Mouse (Mus musculus) liver, postnatal 0 days (tissue): Measurements from ENCODE around the gene Sorcs2.

Experiments
- CTCF ChIP-seq: sonication (generic); IDR thresholded peaks from 2 replicates; pipeline ENCODE4 v1.5.1; 2016; ENCODE audit warnings: antibody characterized with exemption, low read depth
- EP300 ChIP-seq: IDR thresholded peaks from 2 replicates; pipeline ENCODE4 v1.6.1; 2016; ENCODE audit warnings: antibody characterized with exemption, low read depth, mild to moderate bottlenecking

GRCm38 (mm10) chr5:36424676-36425075, 26.7 kb upstream of the Sorcs2 start:
- TF ChIP-seq CTCF (no peak), EP300 (no peak)
